Mouse (Mus musculus) MEL (cell line): ENCODE results near the gene Gm5485. TPM values are rescaled to one million over a fixed set of nuclear protein-coding genes. Genes with fewer than 3 reads are reported as not detected.

Experiments used
- DNase-seq: peaks from one replicate; pipeline ENCODE4 v3.0.0; 2011; ENCODE audit warnings: low read depth, low spot score
- H3K27ac ChIP-seq: 2 replicates; pipeline ENCODE4 v1.5.1; 2012; ENCODE audit warnings: low read depth, mild to moderate bottlenecking, control low read depth, low read length, moderate library complexity; ENCODE audit not compliant: control insufficient read depth
- H3K27me3 ChIP-seq, 2 experiments: fragments of 150-350 bp in 1 of 2; sonication (generic) in 1 of 2; 2 replicates each; pipeline ENCODE4 v1.6.1; 2012; ENCODE audit warnings: low read length in 2 of 2, mild to moderate bottlenecking in 2 of 2, improper control_type of control experiment in 1 of 2, moderate library complexity in 1 of 2; ENCODE audit not compliant: insufficient read depth in 2 of 2, control insufficient read depth in 1 of 2
- H3K36me3 ChIP-seq, 2 experiments: 2 replicates each; pipeline ENCODE4 v1.6.1; 2012 to 2014; ENCODE audit warnings: low read length in 2 of 2, improper control_type of control experiment in 1 of 2, inconsistent platforms in 1 of 2, mild to moderate bottlenecking in 1 of 2; ENCODE audit not compliant: insufficient read depth in 2 of 2, control insufficient read depth in 1 of 2
- H3K4me1 ChIP-seq, 2 experiments: fragments of 150-350 bp in 1 of 2; sonication (generic) in 1 of 2; 2 replicates each; pipeline ENCODE4 v1.6.1; 2012; ENCODE audit warnings: low read length in 2 of 2, improper control_type of control experiment in 1 of 2, mild to moderate bottlenecking in 1 of 2; ENCODE audit not compliant: insufficient read depth in 2 of 2, control insufficient read depth in 1 of 2
- H3K4me3 ChIP-seq, 2 experiments: fragments of 150-350 bp in 1 of 2; sonication (generic) in 1 of 2; 2 replicates each; pipeline ENCODE4 v1.5.1; 2012; ENCODE audit warnings: low read depth in 2 of 2, low read length in 2 of 2, mild to moderate bottlenecking in 2 of 2, moderate library complexity in 2 of 2, control low read depth in 1 of 2, improper control_type of control experiment in 1 of 2; ENCODE audit not compliant: control insufficient read depth in 1 of 2, insufficient read depth in 1 of 2
- H3K79me2 ChIP-seq: 2 replicates; pipeline ENCODE4 v1.6.1; 2012; ENCODE audit warnings: mild to moderate bottlenecking, low read length, moderate library complexity; ENCODE audit not compliant: control insufficient read depth, poor library complexity, insufficient read depth
- H3K9ac ChIP-seq: 2 replicates; pipeline ENCODE4 v1.6.1; 2012; ENCODE audit warnings: low read depth, mild to moderate bottlenecking, control low read depth, low read length, moderate library complexity; ENCODE audit not compliant: control insufficient read depth, poor library complexity, severe bottlenecking
- H3K9me3 ChIP-seq: fragments of 150-350 bp; sonication (generic); replicated peaks from 2 replicates; pipeline ENCODE4 v1.6.1; 2012; ENCODE audit warnings: mild to moderate bottlenecking, low read length, improper control_type of control experiment, moderate library complexity; ENCODE audit not compliant: insufficient read depth
- BHLHE40 ChIP-seq: IDR thresholded peaks from 2 replicates; pipeline ENCODE4 v1.6.1; 2012; ENCODE audit warnings: low read depth, mild to moderate bottlenecking, inconsistent platforms, low read length, improper control_type of control experiment, borderline replicate concordance
- CHD1 ChIP-seq: IDR thresholded peaks from 2 replicates; pipeline ENCODE4 v1.6.1; 2012; ENCODE audit warnings: low read depth, mild to moderate bottlenecking, inconsistent platforms, low read length, improper control_type of control experiment
- CTCF ChIP-seq, 3 experiments: IDR thresholded peaks in 2 of 3; conservative IDR thresholded peaks in 1 of 3; 2 replicates each; pipeline ENCODE4 v1.5.1; 2011 to 2012; ENCODE audit warnings: low read length in 3 of 3, low read depth in 2 of 3, mild to moderate bottlenecking in 2 of 3, improper control_type of control experiment in 1 of 3, inconsistent platforms in 1 of 3, mixed read lengths in 1 of 3, moderate library complexity in 1 of 3; ENCODE audit not compliant: control insufficient read depth in 1 of 3, insufficient read depth in 1 of 3, poor library complexity in 1 of 3, severe bottlenecking in 1 of 3
- EP300 ChIP-seq, 2 experiments: IDR thresholded peaks; 2 replicates each; pipeline ENCODE4 v1.6.1; 2011; ENCODE audit warnings: improper control_type of control experiment in 2 of 2, low read length in 2 of 2, low read depth in 1 of 2, mild to moderate bottlenecking in 1 of 2
- GABPA ChIP-seq: IDR thresholded peaks from 2 replicates; pipeline ENCODE4 v1.6.1; 2012; ENCODE audit warnings: low read depth, mild to moderate bottlenecking, inconsistent platforms, low read length, improper control_type of control experiment, moderate library complexity
- JUND ChIP-seq: IDR thresholded peaks from 2 replicates; pipeline ENCODE4 v1.6.1; 2011; ENCODE audit warnings: low read depth, mild to moderate bottlenecking, improper control_type of control experiment, low read length
- KAT2A ChIP-seq: conservative IDR thresholded peaks from 2 replicates; pipeline ENCODE4 v1.6.1; 2012; ENCODE audit warnings: low read depth, low read length, improper control_type of control experiment, inconsistent platforms
- POLR2AphosphoS2 ChIP-seq: IDR thresholded peaks from 2 replicates; pipeline ENCODE4 v1.6.1; 2011; ENCODE audit warnings: low read length, improper control_type of control experiment
- POLR2AphosphoS5 ChIP-seq: IDR thresholded peaks from 2 replicates; pipeline ENCODE4 v1.6.1; 2012; ENCODE audit warnings: low read depth, borderline replicate concordance, mild to moderate bottlenecking, inconsistent platforms, low read length, moderate library complexity, mixed read lengths
- RAD21 ChIP-seq: IDR thresholded peaks from 2 replicates; pipeline ENCODE4 v1.6.1; 2011; ENCODE audit warnings: mild to moderate bottlenecking, low read depth, low read length, improper control_type of control experiment
- SIN3A ChIP-seq: IDR thresholded peaks from 2 replicates; pipeline ENCODE4 v1.6.1; 2012; ENCODE audit warnings: low read length, improper control_type of control experiment, inconsistent platforms
- SMC3 ChIP-seq: IDR thresholded peaks from 2 replicates; pipeline ENCODE4 v1.6.1; 2011; ENCODE audit warnings: low read depth, low read length, improper control_type of control experiment
- UBTF ChIP-seq: IDR thresholded peaks from 2 replicates; pipeline ENCODE4 v1.6.1; 2012; ENCODE audit warnings: low read depth, mild to moderate bottlenecking, inconsistent platforms, low read length, improper control_type of control experiment, moderate library complexity, borderline replicate concordance; ENCODE audit not compliant: insufficient read depth
- USF1 ChIP-seq: IDR thresholded peaks from 2 replicates; pipeline ENCODE4 v1.6.1; 2014; ENCODE audit warnings: low read depth, mild to moderate bottlenecking, inconsistent platforms, low read length, improper control_type of control experiment, moderate library complexity
- ZC3H11A ChIP-seq: IDR thresholded peaks from 2 replicates; pipeline ENCODE4 v1.6.1; 2012; ENCODE audit warnings: low read depth, mild to moderate bottlenecking, inconsistent platforms, low read length, improper control_type of control experiment
- ZKSCAN1 ChIP-seq: IDR thresholded peaks from 2 replicates; pipeline ENCODE4 v1.6.1; 2012; ENCODE audit warnings: low read depth, mild to moderate bottlenecking, inconsistent platforms, low read length, improper control_type of control experiment, moderate library complexity
- ZNF384 ChIP-seq: IDR thresholded peaks from 2 replicates; pipeline ENCODE4 v1.6.1; 2012; ENCODE audit warnings: low read depth, mild to moderate bottlenecking, inconsistent platforms, low read length, improper control_type of control experiment
- polyA plus RNA-seq, 2 experiments: library from polyadenylated mRNA; stranded (reverse) in 1 of 2; unstranded in 1 of 2; fragments of >175 nt in 1 of 2; fragments of >200 nt in 1 of 2; gene quantifications; 2 replicates each; pipeline versions ENCODE4 v1.2.1 to v1.2.4; 2012; ENCODE audit warnings: low replicate concordance in 2 of 2, low read depth in 1 of 2; ENCODE audit not compliant: insufficient read length in 2 of 2, insufficient read depth in 1 of 2, missing spikeins in 1 of 2
- total RNA-seq: library from RNA; depleted of rRNA; stranded (reverse); fragments of 300-350 nt; gene quantifications from 2 replicates; pipeline ENCODE4 v1.2.3, GENCODE M21; 2012

Gene Gm5485
- total and polyA plus RNA-seq, 3 experiments: not detected

- H3K79me2 ChIP-seq: no peaks in the 10 kb centered on the region
- no peaks in the 10 kb centered on the region for H3K9me3 ChIP-seq
Measured at GRCm38 (mm10) chr16:48368096-48368495, 44.1 kb downstream of the Gm5485 start.

DNA sequence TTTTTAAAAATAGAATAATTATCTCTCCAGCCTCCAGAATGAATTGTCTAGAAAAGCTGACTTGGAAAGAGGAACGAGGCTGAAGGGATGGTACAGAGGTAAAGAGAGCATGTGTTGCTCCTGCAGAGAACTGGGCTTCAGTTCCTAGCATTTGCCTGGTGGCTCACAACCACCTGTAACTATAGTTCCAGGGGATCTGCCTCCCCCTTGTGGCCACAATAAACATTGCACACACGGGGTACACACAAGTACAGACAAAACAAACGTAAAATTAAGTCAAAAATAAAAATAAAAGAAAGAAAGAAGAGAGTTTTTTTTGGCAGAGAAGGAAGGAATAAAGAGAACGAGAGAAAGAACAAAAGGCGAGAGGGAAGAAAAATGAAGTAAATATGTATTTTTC is 45.4 kb downstream of the Gm5485 start:
- Histone ChIP-seq H3K79me2 (no peaks in the 10 kb centered on the region), H3K27ac (no peak overlapping the region), H3K9ac (no peak overlapping the region), H3K9me3 (no peaks in the 10 kb centered on the region)
- TF ChIP-seq CTCF (IDR thresholded peaks at IDR 0.05 in 2 of 3, conservative IDR thresholded peaks at IDR 0.05 in 1 of 3; ENCODE audit: control insufficient read depth in 1 of 3, insufficient read depth in 1 of 3, low read depth in 2 of 3, low read length in 3 of 3, poor library complexity in 1 of 3, severe bottlenecking in 1 of 3): peak; percentile 36 to 52 (median 39); a peak in 4 of 6 replicates
- TF ChIP-seq SMC3: peak; percentile 53
- no peak for TF ChIP-seq BHLHE40
- TF ChIP-seq RAD21: peak; percentile 42
- TF ChIP-seq, all 39 proteins: peak for 3
- no peak overlapping the region for H3K4me3 ChIP-seq
- no peaks in the 10 kb centered on the region for H3K36me3 ChIP-seq
- no peaks in the 10 kb centered on the region for H3K27me3 ChIP-seq
- H3K4me1 ChIP-seq: no peaks in the 10 kb centered on the region
- peak; percentile 22 for DNase-seq

More at GRCm38 (mm10) chr16:48368096-48368495, 44.1 kb downstream of the Gm5485 start:
- Histone ChIP-seq H3K4me1 (no peaks in the 10 kb centered on the region), H3K9ac (no peak overlapping the region), H3K36me3 (no peaks in the 10 kb centered on the region), H3K4me3 (no peak overlapping the region), H3K27ac (no peak overlapping the region), H3K27me3 (no peaks in the 10 kb centered on the region)
- DNase-seq: no peak
- TF ChIP-seq GABPA (no peak), POLR2AphosphoS2 (no peak), CHD1 (no peak), SIN3A (no peak), ZC3H11A (no peak), ZNF384 (no peak), ZKSCAN1 (no peak), RAD21 (no peak), UBTF (no peak), POLR2AphosphoS5 (no peak), EP300 (IDR thresholded peaks at IDR 0.05; ENCODE audit: low read depth in 1 of 2, low read length in 2 of 2) (no peak), KAT2A (no peak), JUND (no peak), USF1 (no peak)
